Mouse (Mus musculus): ENCODE results near the gene Mapk10.

- TF ChIP-seq CTCF (IDR thresholded peaks at IDR 0.05; ENCODE audit: insufficient read depth, low read length) (no peak), POLR2A (IDR thresholded peaks at IDR 0.05; ENCODE audit: borderline replicate concordance, extremely low read depth, low read depth, low read length) (no peak)
These were observed 29.5 kb downstream of the Mapk10 start for GRCm38 (mm10) chr5:103181622-103182021.
